Mouse (Mus musculus): ENCODE results near the gene Mef2c. TPM values are rescaled to one million over a fixed set of nuclear protein-coding genes. Genes with fewer than 3 reads are reported as not detected.

Mef2c gene
- polyA plus RNA-seq, 1 experiment, result 19.4 TPM

- DNase-seq (ENCODE audit: low read depth), result peak; percentile 21
- no peak for TF ChIP-seq CTCF (IDR thresholded peaks at IDR 0.05; ENCODE audit: borderline replicate concordance, extremely low read depth, insufficient read depth, insufficient read length)
Observed at GRCm38 (mm10) chr13:83524902-83525715, 21.3 kb downstream of the Mef2c start.

GRCm38 (mm10) chr13:83525716-83526005, 21.8 kb downstream of the Mef2c start:
- DNase-seq (ENCODE audit: low read depth), result no peak
- TF ChIP-seq CTCF (IDR thresholded peaks at IDR 0.05; ENCODE audit: borderline replicate concordance, extremely low read depth, insufficient read depth, insufficient read length) (no peak), POLR2A (IDR thresholded peaks at IDR 0.05; ENCODE audit: borderline replicate concordance, extremely low read depth, insufficient read depth, insufficient read length, poor library complexity, severe bottlenecking) (no peak)

- TF ChIP-seq POLR2A (IDR thresholded peaks at IDR 0.05; ENCODE audit: borderline replicate concordance, extremely low read depth, insufficient read depth, insufficient read length, poor library complexity, severe bottlenecking) (no peak), CTCF (IDR thresholded peaks at IDR 0.05; ENCODE audit: borderline replicate concordance, extremely low read depth, insufficient read depth, insufficient read length) (no peak)
- peak; percentile 29 for DNase-seq (ENCODE audit: low read depth)
Observed at GRCm38 (mm10) chr13:83526066-83526465, 22.2 kb downstream of the Mef2c start.

GRCm38 (mm10) chr13:83527921-83528320, 24.1 kb downstream of the Mef2c start:
- no peak for TF ChIP-seq CTCF (IDR thresholded peaks at IDR 0.05; ENCODE audit: borderline replicate concordance, extremely low read depth, insufficient read depth, insufficient read length)
- no peak for TF ChIP-seq POLR2A (IDR thresholded peaks at IDR 0.05; ENCODE audit: borderline replicate concordance, extremely low read depth, insufficient read depth, insufficient read length, poor library complexity, severe bottlenecking)
- DNase-seq (ENCODE audit: low read depth), result peak; percentile 35

GRCm38 (mm10) chr13:83529729-83530314, 26.0 kb downstream of the Mef2c start:
- no peak for DNase-seq (ENCODE audit: low read depth)
- TF ChIP-seq CTCF (IDR thresholded peaks at IDR 0.05; ENCODE audit: borderline replicate concordance, extremely low read depth, insufficient read depth, insufficient read length) (no peak), POLR2A (IDR thresholded peaks at IDR 0.05; ENCODE audit: borderline replicate concordance, extremely low read depth, insufficient read depth, insufficient read length, poor library complexity, severe bottlenecking) (no peak)

GRCm38 (mm10) chr13:83530889-83531288, 27.1 kb downstream of the Mef2c start:
- DNase-seq (ENCODE audit: low read depth), result no peak
- TF ChIP-seq POLR2A (IDR thresholded peaks at IDR 0.05; ENCODE audit: borderline replicate concordance, extremely low read depth, insufficient read depth, insufficient read length, poor library complexity, severe bottlenecking), result no peak
- TF ChIP-seq CTCF (IDR thresholded peaks at IDR 0.05; ENCODE audit: borderline replicate concordance, extremely low read depth, insufficient read depth, insufficient read length), result no peak

GRCm38 (mm10) chr13:83531968-83532591, 28.2 kb downstream of the Mef2c start:
- TF ChIP-seq POLR2A (IDR thresholded peaks at IDR 0.05; ENCODE audit: borderline replicate concordance, extremely low read depth, insufficient read depth, insufficient read length, poor library complexity, severe bottlenecking), result no peak
- TF ChIP-seq CTCF (IDR thresholded peaks at IDR 0.05; ENCODE audit: borderline replicate concordance, extremely low read depth, insufficient read depth, insufficient read length), result peak; percentile 1; the same call in 1 of the 2 replicates
- DNase-seq (ENCODE audit: low read depth), result peak; percentile 43

- TF ChIP-seq CTCF (IDR thresholded peaks at IDR 0.05; ENCODE audit: borderline replicate concordance, extremely low read depth, insufficient read depth, insufficient read length) (no peak), POLR2A (IDR thresholded peaks at IDR 0.05; ENCODE audit: borderline replicate concordance, extremely low read depth, insufficient read depth, insufficient read length, poor library complexity, severe bottlenecking) (no peak)
- DNase-seq (ENCODE audit: low read depth), result peak; percentile 35
Observed at GRCm38 (mm10) chr13:83536361-83536760, 32.5 kb downstream of the Mef2c start.

GRCm38 (mm10) chr13:83537163-83537562, 33.3 kb downstream of the Mef2c start:
- peak; percentile 87 for DNase-seq (ENCODE audit: low read depth)
- TF ChIP-seq CTCF (IDR thresholded peaks at IDR 0.05; ENCODE audit: borderline replicate concordance, extremely low read depth, insufficient read depth, insufficient read length), result no peak
- no peak for TF ChIP-seq POLR2A (IDR thresholded peaks at IDR 0.05; ENCODE audit: borderline replicate concordance, extremely low read depth, insufficient read depth, insufficient read length, poor library complexity, severe bottlenecking)

GRCm38 (mm10) chr13:83539921-83540320, 36.1 kb downstream of the Mef2c start:
- DNase-seq (ENCODE audit: low read depth), result no peak
- TF ChIP-seq POLR2A (IDR thresholded peaks at IDR 0.05; ENCODE audit: borderline replicate concordance, extremely low read depth, insufficient read depth, insufficient read length, poor library complexity, severe bottlenecking), result no peak
- TF ChIP-seq CTCF (IDR thresholded peaks at IDR 0.05; ENCODE audit: borderline replicate concordance, extremely low read depth, insufficient read depth, insufficient read length), result no peak

GRCm38 (mm10) chr13:83542666-83543065, 38.8 kb downstream of the Mef2c start:
- no peak for DNase-seq (ENCODE audit: low read depth)
- no peak for TF ChIP-seq CTCF (IDR thresholded peaks at IDR 0.05; ENCODE audit: borderline replicate concordance, extremely low read depth, insufficient read depth, insufficient read length)
- TF ChIP-seq POLR2A (IDR thresholded peaks at IDR 0.05; ENCODE audit: borderline replicate concordance, extremely low read depth, insufficient read depth, insufficient read length, poor library complexity, severe bottlenecking), result no peak
